Mouse (Mus musculus) bone marrow, adult 2 months (tissue): Measurements from ENCODE around the gene Capg. TPM values are rescaled to one million over a fixed set of nuclear protein-coding genes. Genes with fewer than 3 reads are reported as not detected.

Experiments
- H3K27ac ChIP-seq: fragments of 200-500 bp; 2 replicates; pipeline ENCODE4 v1.5.1; 2012; ENCODE audit warnings: low read depth, mild to moderate bottlenecking, control low read depth, inconsistent platforms, low read length; ENCODE audit not compliant: control insufficient read depth, poor library complexity, insufficient read depth
- H3K4me1 ChIP-seq: fragments of 200-500 bp; 2 replicates; pipeline ENCODE4 v1.6.1; 2011; ENCODE audit warnings: low read length; ENCODE audit not compliant: control insufficient read depth, insufficient read depth
- H3K4me3 ChIP-seq: fragments of 200-500 bp; replicated peaks from 2 replicates; pipeline ENCODE3; 2011; ENCODE audit warnings: mild to moderate bottlenecking, low read depth, low read length, control low read depth; ENCODE audit not compliant: control insufficient read depth
- CTCF ChIP-seq: fragments of 200-500 bp; IDR thresholded peaks from 2 replicates; pipeline ENCODE4 v1.5.1; 2011; ENCODE audit warnings: low read length, control low read depth; ENCODE audit not compliant: control insufficient read depth, insufficient read depth
- POLR2A ChIP-seq: fragments of 200-500 bp; IDR thresholded peaks from 2 replicates; pipeline ENCODE4 v1.6.1; 2011; ENCODE audit warnings: low read depth, mild to moderate bottlenecking, control low read depth, low read length, borderline replicate concordance; ENCODE audit not compliant: control insufficient read depth
- WGBS: fragments of 180-500 bp; shearing (Covaris S2); methylation state at CpG from one replicate; pipeline ENCODE4 v1.1.7; 2018; 5-methylcytosine and 5-hydroxymethylcytosine counted together
- polyA plus RNA-seq: library from polyadenylated mRNA; stranded (reverse); fragments of >200 nt; gene quantifications from 2 replicates; pipeline ENCODE4 v1.2.4, GENCODE M21; 2011; ENCODE audit warnings: low replicate concordance; ENCODE audit not compliant: missing spikeins, insufficient read depth, insufficient read length

Gene Capg
- polyA plus RNA-seq, 1 experiment = 60.4 TPM

GRCm38 (mm10) chr6:72538562-72539031, 5.6 kb upstream of the Capg start:
- Histone ChIP-seq H3K4me3 (peak overlapping the region; percentile 59), H3K4me1 (no peaks in the 10 kb centered on the region), H3K27ac (peak overlapping the region; percentile 3; the same call in 1 of the 2 replicates)
- TF ChIP-seq CTCF = no peak
- TF ChIP-seq POLR2A = peak; percentile 51; the same call in 1 of the 2 replicates
- 2% methylated on average over 16 of the region's 16 CpGs for WGBS

GRCm38 (mm10) chr6:72543265-72543850, 833 bp upstream of the Capg start:
- no peak overlapping the region for H3K4me3 ChIP-seq
- 73% methylated on average over 12 of the region's 12 CpGs for WGBS
- 0 out of 2 replicates have a peak overlapping the region, but pooled peaks have one; percentile 92 for H3K27ac ChIP-seq
- no peak for TF ChIP-seq POLR2A
- no peak for TF ChIP-seq CTCF
- H3K4me1 ChIP-seq = peaks cover 2% of the 10 kb centered on the region; the same call in 1 of the 2 replicates

- TF ChIP-seq CTCF (no peak), POLR2A (no peak)
- peaks cover 7% of the 10 kb centered on the region; the same call in 1 of the 2 replicates for H3K4me1 ChIP-seq
- H3K27ac ChIP-seq = peak overlapping the region; percentile 30; the same call in 1 of the 2 replicates
- no peak overlapping the region for H3K4me3 ChIP-seq
- WGBS = 59% methylated on average over 7 of the region's 7 CpGs
Measured at GRCm38 (mm10) chr6:72545377-72545776, 1.2 kb downstream of the Capg start.

GRCm38 (mm10) chr6:72547121-72547520, 2.9 kb downstream of the Capg start:
- no peak for TF ChIP-seq POLR2A
- no peak for TF ChIP-seq CTCF
- WGBS = 92% methylated on average over 2 of the region's 2 CpGs
- H3K4me3 ChIP-seq = no peak overlapping the region
- peaks cover 15% of the 10 kb centered on the region for H3K4me1 ChIP-seq
- no peak overlapping the region for H3K27ac ChIP-seq

GRCm38 (mm10) chr6:72547862-72548261, 3.7 kb downstream of the Capg start:
- no peak overlapping the region for H3K27ac ChIP-seq
- 73% methylated on average over 3 of the region's 3 CpGs for WGBS
- no peak overlapping the region for H3K4me3 ChIP-seq
- no peak for TF ChIP-seq CTCF
- H3K4me1 ChIP-seq = peaks cover 15% of the 10 kb centered on the region

GRCm38 (mm10) chr6:72549041-72549580, 4.9 kb downstream of the Capg start:
- TF ChIP-seq POLR2A (peak; percentile 32; the same call in 1 of the 2 replicates), CTCF (no peak)
- 11% methylated on average over 9 of the region's 9 CpGs for WGBS
- Histone ChIP-seq H3K4me3 (peak overlapping the region; percentile 69), H3K27ac (peak overlapping the region; percentile 73), H3K4me1 (peaks cover 13% of the 10 kb centered on the region)

- Histone ChIP-seq H3K4me1 (peaks cover 13% of the 10 kb centered on the region), H3K4me3 (peak overlapping the region; percentile 69), H3K27ac (peak overlapping the region; percentile 73)
- TF ChIP-seq POLR2A = no peak
- WGBS = 55% methylated on average over 6 of the region's 6 CpGs
Measured at GRCm38 (mm10) chr6:72550025-72550424, 5.8 kb downstream of the Capg start.

- H3K27ac ChIP-seq = peak overlapping the region; percentile 73
- WGBS = 20% methylated on average over 10 of the region's 10 CpGs
- no peak for TF ChIP-seq CTCF
- TF ChIP-seq POLR2A = no peak
- peak overlapping the region; percentile 66 for H3K4me3 ChIP-seq
- H3K4me1 ChIP-seq = peaks cover 14% of the 10 kb centered on the region
Measured at GRCm38 (mm10) chr6:72550503-72551100, 6.4 kb downstream of the Capg start.
